In the genomic region with DNA sequence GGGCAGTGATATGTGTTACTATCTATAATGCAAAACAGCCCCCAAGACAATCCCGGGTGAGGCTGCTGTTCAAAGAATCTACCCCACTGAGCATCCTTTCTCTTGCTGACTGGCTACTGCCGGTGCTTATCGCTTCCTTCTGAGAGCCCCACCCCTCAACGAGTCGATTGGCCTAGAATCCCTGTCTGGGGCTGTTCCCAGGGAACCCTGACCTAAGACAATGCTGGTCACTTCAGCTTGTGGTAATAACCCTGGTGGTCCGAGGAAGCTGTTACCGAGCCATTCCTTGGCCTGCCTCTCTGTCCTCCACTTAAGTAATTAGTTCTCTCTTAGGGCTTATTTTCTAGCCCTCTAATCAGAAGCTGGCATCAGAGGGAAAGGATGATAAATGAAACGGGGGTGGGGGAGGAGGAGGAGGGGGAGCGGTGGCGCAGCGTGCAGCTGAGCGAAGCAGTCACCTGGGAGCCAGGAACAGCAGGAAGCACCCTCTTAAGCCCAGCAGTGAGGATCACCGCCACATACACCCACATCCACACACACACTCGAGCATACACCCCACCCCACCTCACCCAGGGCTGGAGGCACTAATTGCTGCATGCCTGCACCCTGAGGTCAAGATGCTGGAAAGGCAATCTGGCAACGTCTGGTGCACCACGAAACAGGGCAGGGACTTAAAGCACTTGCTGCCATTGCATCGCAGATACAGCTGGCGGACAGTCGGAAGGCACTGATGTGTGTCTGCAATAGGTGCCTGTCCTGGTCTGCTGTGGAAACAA, we compare ENCODE assay signal across 8 mouse cellular contexts.
DNase-seq lines count a peak whose midpoint lies in the region; ATAC-seq and TF ChIP-seq lines count a peak whose summit lies in the region.

No protein-coding gene starts in this region.

- ATAC-seq in frontal cortex, adult (ENCODE audit: low TSS enrichment) = peak; percentile 52
- peak; percentile 56; the same call in 1 of the 2 replicates for ATAC-seq in hindbrain, postnatal 0 days

- TF ChIP-seq CTCF in hindbrain, postnatal 0 days (IDR thresholded peaks at IDR 0.05; ENCODE audit: low read depth) = no peak

- H3K36me3 ChIP-seq in hindbrain, postnatal 0 days (ENCODE audit: insufficient read depth, low read length) = no peaks in the 10 kb centered on the region

- 18% methylated on average over 19 of the region's 19 CpGs for WGBS in hindbrain, postnatal 0 days

- H3K4me1 ChIP-seq in hindbrain, postnatal 0 days (ENCODE audit: insufficient read depth, low read length) = no peaks in the 10 kb centered on the region

- H3K27me3 ChIP-seq in hindbrain, postnatal 0 days (ENCODE audit: insufficient read depth, low read length) = no peaks in the 10 kb centered on the region

- H3K9ac ChIP-seq in hindbrain, postnatal 0 days (replicated peaks; ENCODE audit: low read length) = no peak overlapping the region

- H3K4me3 ChIP-seq in hindbrain, postnatal 0 days (ENCODE audit: low read length) = 0 out of 2 replicates have a peak overlapping the region, but pooled peaks have one; percentile 7

- H3K4me2 ChIP-seq in hindbrain, postnatal 0 days (ENCODE audit: low read depth, low read length) = peak overlapping the region; percentile 37

- 0 out of 2 replicates have a peak overlapping the region, but pooled peaks have one; percentile 15 for H3K27ac ChIP-seq in hindbrain, postnatal 0 days

- H3K9me3 ChIP-seq in hindbrain, postnatal 0 days (ENCODE audit: low read length) = no peaks in the 10 kb centered on the region

- DNase-seq in frontal cortex, postnatal 25 days (ENCODE audit: low spot score in 2 of 2) = no peak
- DNase-seq in right cerebral cortex, postnatal 4 days = peak; percentile 3
- DNase-seq in right cerebral cortex, postnatal 10 days (ENCODE audit: low spot score in 2 of 2) = no peak
- peak; percentile 15 for DNase-seq in hindbrain, postnatal 0 days (ENCODE audit: low spot score)
- DNase-seq in retina, postnatal 1 day = peak; percentile 61
- no peak for DNase-seq in urinary bladder, postnatal 10 days (ENCODE audit: low spot score)
- no peak for DNase-seq in gastrocnemius, adult 8-10 months (ENCODE audit: low spot score in 2 of 2)

Comparison
In these comparisons a context has a peak if more than half of its experiments do, and no peak if none do; other contexts are left out.
1. DNase-seq: peak in right cerebral cortex, postnatal 4 days (single experiment), hindbrain, postnatal 0 days (single experiment) and retina, postnatal 1 day (single experiment); none in frontal cortex, postnatal 25 days (0 of 2), right cerebral cortex, postnatal 10 days (0 of 2), urinary bladder, postnatal 10 days (single experiment) and gastrocnemius, adult 8-10 months (0 of 2).